Mouse (Mus musculus) heart, adult 18-20 months (tissue): ENCODE data around the gene Myo6. TPM values are rescaled to one million over a fixed set of nuclear protein-coding genes. Genes with fewer than 3 reads are reported as not detected.

Experiments used
- DNase-seq, 2 experiments: peaks; one replicate each; pipeline ENCODE4 v3.0.0; 2021 to 2022; ENCODE audit warnings: mixed read lengths in 1 of 2
- total RNA-seq, 2 experiments: library from RNA; stranded (reverse); gene quantifications; 2 replicates each; pipeline ENCODE4 v1.2.3; 2021

Myo6 gene
- total RNA-seq, 2 experiments from 2014 or later = 10.5 to 10.8 TPM

GRCm38 (mm10) chr9:80237184-80237799 is 72.5 kb downstream of the Myo6 start:
- DNase-seq = no peak

DNA sequence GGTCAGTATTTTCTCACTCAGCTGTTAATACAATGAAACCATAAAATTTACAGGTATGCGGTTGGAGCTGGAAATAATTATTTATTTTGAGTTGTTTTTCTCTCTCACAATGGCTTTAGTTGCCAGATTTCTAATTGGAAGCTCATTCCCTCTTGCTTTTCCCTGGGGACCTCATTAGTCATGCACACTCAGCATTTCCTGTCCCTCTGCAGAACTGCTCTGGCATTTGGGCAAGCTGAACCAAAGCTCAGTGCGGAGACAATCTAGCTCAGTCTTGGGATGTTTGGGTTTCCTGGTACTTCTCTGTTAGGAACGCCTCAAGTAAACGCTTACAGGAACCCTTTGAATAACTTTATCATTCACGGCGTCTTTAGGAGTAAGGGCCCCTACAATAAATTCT is 76.9 kb downstream of the Myo6 start:
- peak in 1 of 2 experiments; percentile 46 for DNase-seq

- DNase-seq = no peak
Observed at GRCm38 (mm10) chr9:80252146-80252545, 87.3 kb downstream of the Myo6 start.

- no peak for DNase-seq
Observed at GRCm38 (mm10) chr9:80253241-80253640, 88.4 kb downstream of the Myo6 start.

DNA sequence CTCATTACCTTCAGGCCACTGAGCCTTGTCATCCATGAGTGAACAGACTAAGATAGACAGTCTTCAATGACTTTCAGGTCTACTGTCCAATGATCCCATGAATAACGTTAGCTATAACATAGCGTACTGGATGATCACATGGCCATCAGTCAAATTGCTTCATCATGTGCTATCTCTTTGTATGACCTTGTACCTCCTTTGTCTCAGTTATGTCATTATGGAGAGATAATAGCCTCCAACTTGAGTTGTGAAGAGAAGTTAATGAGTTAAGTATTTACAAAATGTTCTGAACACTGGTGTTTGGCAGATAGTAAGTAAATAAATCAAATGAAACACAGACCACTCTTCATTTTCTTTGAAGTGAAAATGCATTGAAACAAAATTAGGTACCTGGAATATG is 91.7 kb downstream of the Myo6 start:
- no peak for DNase-seq

- DNase-seq = peak in 1 of 2 experiments; percentile 28
Observed at GRCm38 (mm10) chr9:80258396-80258795, 93.6 kb downstream of the Myo6 start.

GRCm38 (mm10) chr9:80260905-80261304 is 96.1 kb downstream of the Myo6 start:
- no peak for DNase-seq

GRCm38 (mm10) chr9:80262367-80263026 is 97.7 kb downstream of the Myo6 start:
- DNase-seq = peak; percentile 14 to 23

DNA sequence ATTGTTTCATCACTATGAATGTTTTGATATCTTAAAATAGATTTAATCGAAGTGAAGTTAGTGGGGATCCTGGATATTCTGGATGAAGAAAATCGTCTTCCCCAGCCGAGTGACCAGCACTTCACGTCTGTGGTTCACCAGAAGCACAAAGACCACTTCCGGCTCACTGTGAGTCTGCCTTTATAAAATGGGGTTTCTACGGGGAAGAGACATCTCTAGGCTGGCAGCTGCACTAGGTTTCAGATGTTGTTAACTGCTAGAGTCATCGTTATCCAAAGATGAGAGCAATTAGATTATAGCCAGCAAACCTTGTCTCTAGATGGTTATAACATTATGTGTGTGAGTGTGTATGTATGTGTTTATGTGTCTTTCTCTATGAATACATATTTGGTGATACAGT is 101.3 kb downstream of the Myo6 start:
- no peak for DNase-seq

DNA sequence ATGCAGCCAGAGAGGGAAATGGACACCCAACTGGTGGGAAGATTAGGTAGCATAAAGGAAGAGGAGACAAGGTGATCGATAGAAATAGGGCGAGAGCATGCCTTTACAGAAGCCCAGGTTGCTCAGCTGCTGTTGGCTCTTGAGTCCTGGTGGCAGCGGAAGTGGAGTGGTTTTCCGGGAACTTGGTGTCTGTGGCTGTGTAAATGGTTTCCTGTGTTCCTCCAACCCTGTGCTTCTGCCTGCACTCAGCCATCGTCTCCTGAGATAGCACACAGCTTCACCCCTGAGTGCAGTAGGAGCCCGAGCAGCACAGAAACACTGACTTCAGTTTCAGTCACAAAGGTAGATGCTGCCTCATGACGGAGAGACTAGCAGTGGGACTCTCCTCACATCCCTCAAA is 101.7 kb downstream of the Myo6 start:
- no peak for DNase-seq

- no peak for DNase-seq
Observed at GRCm38 (mm10) chr9:80269596-80269995, 104.8 kb downstream of the Myo6 start.

- DNase-seq = no peak
Observed at GRCm38 (mm10) chr9:80272951-80273350, 108.1 kb downstream of the Myo6 start.

- no peak for DNase-seq
Observed at GRCm38 (mm10) chr9:80275053-80275771, 110.4 kb downstream of the Myo6 start.

- no peak for DNase-seq
Observed at GRCm38 (mm10) chr9:80275772-80276134, 110.9 kb downstream of the Myo6 start.

DNA sequence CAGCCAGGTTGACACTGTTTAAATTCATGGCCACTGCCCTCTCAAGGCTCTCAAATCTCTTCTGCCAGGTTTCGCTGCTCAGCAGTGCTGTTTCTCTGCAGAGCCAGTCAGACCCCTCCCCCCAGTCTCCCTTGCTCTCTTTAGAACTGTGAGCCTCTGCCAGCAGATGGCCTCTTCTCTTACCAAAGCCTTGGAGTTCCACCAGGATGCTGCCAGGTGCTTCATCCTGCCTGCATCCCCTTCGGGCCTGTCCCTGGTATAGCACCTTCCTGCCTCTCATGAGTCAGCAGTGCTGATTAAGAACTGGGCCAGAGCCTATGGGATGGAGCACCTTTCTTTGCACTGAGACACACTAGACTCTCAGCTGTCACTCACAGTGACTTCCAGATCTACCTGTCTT is 112.3 kb downstream of the Myo6 start:
- DNase-seq = no peak

GRCm38 (mm10) chr9:80277770-80278169 is 112.9 kb downstream of the Myo6 start:
- DNase-seq = no peak

- DNase-seq = no peak
Observed at GRCm38 (mm10) chr9:80280724-80281123, 115.9 kb downstream of the Myo6 start.

- no peak for DNase-seq
Observed at GRCm38 (mm10) chr9:80282426-80282825, 117.6 kb downstream of the Myo6 start.

GRCm38 (mm10) chr9:80284539-80285174 is 119.8 kb downstream of the Myo6 start:
- no peak for DNase-seq

DNA sequence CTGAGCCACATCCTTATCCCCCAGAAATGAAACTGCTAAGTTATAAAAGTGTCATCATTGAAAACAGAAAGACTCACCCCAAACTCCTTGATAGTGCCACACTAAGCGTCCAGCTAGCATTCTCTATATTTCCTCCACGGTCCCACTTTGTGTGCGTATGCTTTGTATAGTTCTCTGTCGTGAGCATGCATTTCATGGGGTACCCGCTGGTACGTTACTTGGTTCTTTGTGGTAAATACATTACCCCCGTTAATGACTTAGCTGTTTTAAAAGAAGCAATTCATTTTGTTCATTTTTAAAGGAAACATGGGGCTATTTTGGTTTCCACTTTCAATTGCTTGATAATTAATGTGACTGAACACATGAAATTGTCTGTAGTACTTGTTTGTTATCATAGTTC is 122.0 kb downstream of the Myo6 start:
- no peak for DNase-seq

- peak in 1 of 2 experiments; percentile 16 for DNase-seq
Observed at GRCm38 (mm10) chr9:80293056-80293584, 128.3 kb downstream of the Myo6 start.

DNA sequence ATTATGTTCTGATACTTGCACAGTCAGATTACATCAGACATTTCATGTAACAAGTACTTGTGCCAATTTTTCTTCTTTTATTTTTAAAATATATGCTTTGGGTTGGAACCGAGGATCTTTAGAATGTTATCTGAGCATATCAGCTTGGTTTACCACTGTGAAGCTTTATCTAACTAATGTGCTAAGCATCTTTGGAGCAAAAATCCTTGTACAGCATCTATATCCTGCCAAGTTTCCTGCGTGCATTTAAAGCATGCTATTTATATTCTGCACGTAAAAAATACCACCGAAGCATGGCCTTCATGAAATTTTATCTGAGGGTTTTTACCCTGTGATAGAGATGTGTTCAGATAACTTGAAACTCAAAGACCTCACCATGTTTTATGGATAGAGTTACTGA is 131.3 kb downstream of the Myo6 start:
- no peak for DNase-seq

DNA sequence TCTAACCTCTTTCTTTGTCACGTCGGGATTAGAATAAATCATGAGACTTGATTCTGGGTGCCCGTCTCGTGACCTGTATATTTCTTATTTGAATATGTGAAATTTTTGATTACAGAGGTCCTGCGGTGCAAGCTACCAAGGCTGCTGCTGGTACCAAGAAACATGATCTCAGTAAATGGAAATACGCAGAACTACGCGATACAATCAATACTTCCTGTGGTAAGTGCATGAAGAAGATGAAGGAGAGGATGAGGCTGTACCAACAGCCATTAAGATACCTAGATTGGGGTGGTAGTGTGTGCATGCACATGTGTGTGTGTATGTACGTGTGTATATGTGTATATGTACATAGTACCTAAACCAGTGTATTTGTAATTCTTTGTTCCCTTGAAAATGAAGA is 134.2 kb downstream of the Myo6 start:
- DNase-seq = no peak
